Mouse (Mus musculus) layer of hippocampus, adult 8-10 months (tissue): Measurements from ENCODE around the gene Dynlt1f. TPM values are rescaled to one million over a fixed set of nuclear protein-coding genes. Genes with fewer than 3 reads are reported as not detected.
"Not testable (repeated sequence)": the region's sequence is repeated elsewhere in the genome, so short reads cannot be mapped to it uniquely, and the experiment has no call there.

ENCODE experiments used
- DNase-seq, 2 experiments: peaks; one replicate each; pipeline ENCODE4 v3.0.0; 2022; ENCODE audit warnings: low spot score in 2 of 2
- total RNA-seq, 4 experiments: library from RNA; stranded (reverse); gene quantifications; 2 replicates each; pipeline ENCODE4 v1.2.4; 2022

Gene Dynlt1f
- 10 to 100 TPM; 19.8 to 34.2 (median 27.3) TPM for total RNA-seq

- peak in 1 of 2 experiments; percentile 56 for DNase-seq
Observed at GRCm38 (mm10) chr17:6655567-6656281, at the start of gene Dynlt1f. TSS of gene Dynlt1f (minus strand) at chr17:6655900.

- DNase-seq = not testable (repeated sequence)
Observed at GRCm38 (mm10) chr17:6703381-6704270, 47.9 kb upstream of the Dynlt1f start.

GRCm38 (mm10) chr17:6702625-6703221 is 47.0 kb upstream of the Dynlt1f start:
- DNase-seq = not testable (repeated sequence)

GRCm38 (mm10) chr17:6700077-6700476 is 44.4 kb upstream of the Dynlt1f start:
- DNase-seq = not testable (repeated sequence)

GRCm38 (mm10) chr17:6699502-6699901 is 43.8 kb upstream of the Dynlt1f start:
- not testable (repeated sequence) for DNase-seq

- peak; percentile 63 to 77 for DNase-seq
Observed at GRCm38 (mm10) chr17:6697224-6697775, 41.6 kb upstream of the Dynlt1f start.

GRCm38 (mm10) chr17:6696521-6696920 is 40.8 kb upstream of the Dynlt1f start:
- DNase-seq = not testable (repeated sequence)

- not testable (repeated sequence) for DNase-seq
Observed at GRCm38 (mm10) chr17:6695712-6696111, 40.0 kb upstream of the Dynlt1f start.

GRCm38 (mm10) chr17:6691596-6691995 is 35.9 kb upstream of the Dynlt1f start:
- DNase-seq = peak; percentile 74 to 96

- DNase-seq = not testable (repeated sequence)
Observed at GRCm38 (mm10) chr17:6689344-6689743, 33.6 kb upstream of the Dynlt1f start.

GRCm38 (mm10) chr17:6686299-6686971 is 30.7 kb upstream of the Dynlt1f start:
- not testable (repeated sequence) for DNase-seq

- DNase-seq = not testable (repeated sequence)
Observed at GRCm38 (mm10) chr17:6685288-6685818, 29.7 kb upstream of the Dynlt1f start.

GRCm38 (mm10) chr17:6684464-6685287 is 29.0 kb upstream of the Dynlt1f start:
- not testable (repeated sequence) for DNase-seq

GRCm38 (mm10) chr17:6683702-6684101 is 28.0 kb upstream of the Dynlt1f start:
- DNase-seq = not testable (repeated sequence)

- not testable (repeated sequence) for DNase-seq
Observed at GRCm38 (mm10) chr17:6681721-6682120, 26.0 kb upstream of the Dynlt1f start.

- DNase-seq = not testable (repeated sequence)
Observed at GRCm38 (mm10) chr17:6678063-6678462, 22.4 kb upstream of the Dynlt1f start.

GRCm38 (mm10) chr17:6674297-6674696 is 18.6 kb upstream of the Dynlt1f start:
- DNase-seq = not testable (repeated sequence)

GRCm38 (mm10) chr17:6668522-6668921 is 12.8 kb upstream of the Dynlt1f start:
- DNase-seq = not testable (repeated sequence)

GRCm38 (mm10) chr17:6665389-6665788 is 9.7 kb upstream of the Dynlt1f start:
- DNase-seq = not testable (repeated sequence)

- DNase-seq = not testable (repeated sequence)
Observed at GRCm38 (mm10) chr17:6662840-6663239, 7.1 kb upstream of the Dynlt1f start.
